ENCODE assay signal across 8 mouse cellular contexts in the genomic region with DNA sequence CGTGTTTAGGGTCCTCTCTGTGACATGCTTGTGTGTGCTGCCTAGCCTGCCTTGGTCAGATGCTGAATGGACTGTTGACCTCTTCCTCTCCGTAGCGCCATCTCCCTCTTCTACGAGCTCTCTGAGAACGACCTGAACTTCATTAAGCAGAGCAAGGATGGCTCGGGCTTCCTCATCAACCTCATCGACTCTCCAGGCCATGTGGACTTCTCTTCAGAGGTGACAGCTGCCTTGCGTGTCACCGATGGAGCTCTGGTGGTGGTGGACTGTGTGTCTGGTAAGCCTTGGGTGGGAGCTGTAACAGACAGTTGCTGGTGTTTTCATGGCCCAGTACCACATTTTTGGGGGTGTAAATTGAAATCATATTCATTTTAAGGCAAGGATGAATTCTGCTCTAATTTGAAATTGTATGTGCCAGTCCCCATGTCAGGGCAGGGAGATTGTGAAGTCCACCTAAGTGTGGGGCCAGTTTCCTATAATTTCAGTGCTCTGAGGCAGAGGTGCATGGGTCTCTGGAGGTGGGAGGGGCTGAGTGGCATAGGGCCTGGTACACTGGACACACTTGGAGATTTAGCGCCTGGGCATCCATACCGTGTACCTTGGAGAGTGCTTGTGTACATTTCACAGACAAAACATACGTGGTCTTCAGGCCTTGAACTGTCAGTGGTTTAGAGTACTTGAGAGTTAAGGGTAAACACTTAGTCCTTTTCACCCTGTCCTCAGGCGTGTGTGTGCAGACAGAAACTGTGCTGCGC. TPM values are rescaled to one million over a fixed set of nuclear protein-coding genes. Genes with fewer than 3 reads are reported as not detected.
A peak's percentile ranks its signal among the peaks of the same experiment; 100 is the strongest.
DNase-seq lines count a peak whose midpoint lies in the region; ATAC-seq and TF ChIP-seq lines count a peak whose summit lies in the region.

No protein-coding gene starts in this region.

- peak overlapping the region; percentile 69; the same call in 1 of the 2 replicates for H3K27ac ChIP-seq in ES-E14 (ENCODE audit: insufficient read depth, low read depth, low read length, poor library complexity, severe bottlenecking)
- peak overlapping the region; percentile 92; the same call in 1 of the 2 replicates for H3K27ac ChIP-seq in heart, embryonic 12.5 days (ENCODE audit: poor library complexity, severe bottlenecking)
- peak overlapping the region; percentile 82 for H3K27ac ChIP-seq in liver, embryonic 14.5 days

- H3K36me3 ChIP-seq in ES-E14 (ENCODE audit: control insufficient read depth, insufficient read depth, low read length, poor library complexity, severe bottlenecking), result peaks cover 54% of the 10 kb centered on the region
- H3K36me3 ChIP-seq in heart, embryonic 12.5 days, result peaks cover 53% of the 10 kb centered on the region
- H3K36me3 ChIP-seq in liver, embryonic 14.5 days (replicated peaks; ENCODE audit: control insufficient read depth, insufficient read depth, low read depth), result peaks cover 52% of the 10 kb centered on the region

- H3K4me1 ChIP-seq in ES-E14 (ENCODE audit: control insufficient read depth in 2 of 2, insufficient read depth in 2 of 2, low read length in 2 of 2, poor library complexity in 1 of 2), result peaks cover 0 to 10% of the 10 kb centered on the region in 2 experiments; a peak in 2 of 4 replicates
- peaks cover 64% of the 10 kb centered on the region for H3K4me1 ChIP-seq in heart, embryonic 12.5 days (replicated peaks)
- H3K4me1 ChIP-seq in liver, embryonic 14.5 days (replicated peaks; ENCODE audit: control insufficient read depth in 2 of 2, insufficient read depth in 2 of 2, low read length in 1 of 2), result peaks cover 5 to 19% of the 10 kb centered on the region in 2 experiments

- 0 out of 2 replicates have a peak, but pooled peaks have one; percentile 6 for TF ChIP-seq CTCF in liver, embryonic 14.5 days (IDR thresholded peaks at IDR 0.05; ENCODE audit: low read depth)

- peak overlapping the region; percentile 99 for H3K4me2 ChIP-seq in heart, embryonic 12.5 days
- H3K4me2 ChIP-seq in liver, embryonic 14.5 days (ENCODE audit: low read depth), result peak overlapping the region; percentile 89

- TF ChIP-seq EP300 in liver, embryonic 14.5 days (IDR thresholded peaks at IDR 0.05; ENCODE audit: low read depth), result no peak

- 60% methylated on average over 14 of the region's 14 CpGs for WGBS in heart, embryonic 12.5 days
- WGBS in liver, embryonic 14.5 days (ENCODE audit: insufficient replicate concordance), result 49% methylated on average over 14 of the region's 14 CpGs

- H3K9me3 ChIP-seq in ES-E14 (ENCODE audit: control insufficient read depth, insufficient read depth, low read depth, low read length), result no peaks in the 10 kb centered on the region
- H3K9me3 ChIP-seq in heart, embryonic 12.5 days (replicated peaks), result no peaks in the 10 kb centered on the region
- H3K9me3 ChIP-seq in liver, embryonic 14.5 days (ENCODE audit: control insufficient read depth, low read length), result no peaks in the 10 kb centered on the region

- in situ Hi-C loops in ES-E14 (cut with MboI; ENCODE audit: low sequenced_read_pairs in 2 of 2, unreplicated experiment in 2 of 2), result no loop called here

- H3K9ac ChIP-seq in ES-E14 (ENCODE audit: insufficient read depth, low read depth, low read length, poor library complexity, severe bottlenecking), result peak overlapping the region; percentile 99
- H3K9ac ChIP-seq in heart, embryonic 12.5 days, result peak overlapping the region; percentile 100
- peak overlapping the region; percentile 98 for H3K9ac ChIP-seq in liver, embryonic 14.5 days (replicated peaks)

- no peaks in the 10 kb centered on the region for H3K27me3 ChIP-seq in heart, embryonic 12.5 days (replicated peaks)
- H3K27me3 ChIP-seq in liver, embryonic 14.5 days (ENCODE audit: control insufficient read depth, insufficient read depth, low read length), result no peaks in the 10 kb centered on the region

- ATAC-seq in heart, embryonic 12.5 days (ENCODE audit: insufficient number of reproducible peaks, low FRiP score), result no peak
- no peak for ATAC-seq in liver, embryonic 14.5 days (ENCODE audit: insufficient read depth)

- H3K4me3 ChIP-seq in ES-E14 (ENCODE audit: insufficient read depth in 1 of 2, low read depth in 1 of 2, low read length in 2 of 2, poor library complexity in 1 of 2, severe bottlenecking in 1 of 2), result peak overlapping the region; percentile 93 to 97
- peak overlapping the region; percentile 87 for H3K4me3 ChIP-seq in heart, embryonic 12.5 days
- peak overlapping the region; percentile 94 to 95 for H3K4me3 ChIP-seq in liver, embryonic 14.5 days (ENCODE audit: insufficient read depth in 1 of 2, low read depth in 2 of 2, low read length in 2 of 2)

- intact Hi-C loops in heart, postnatal 25 days (cut with DNase I), result loop anchor here (5.0 kb wide), 1 partner anchor 161 kb away; no protein-coding TSS in a partner anchor

- peak; percentile 97 for DNase-seq in heart, adult 11 months
- no peak for DNase-seq in heart, postnatal 25 days (ENCODE audit: low spot score)
- DNase-seq in ES-E14 (ENCODE audit: low read depth, low spot score) (no peak), adipocyte (ENCODE audit: low spot score) (no peak)
- DNase-seq in liver, embryonic 14.5 days (ENCODE audit: low read depth in 3 of 3, low spot score in 3 of 3), result no peak
- no peak for DNase-seq in adrenal gland, adult 8-10 months
- DNase-seq in frontal cortex, postnatal 36 days (ENCODE audit: low spot score in 2 of 2), result no peak

TF ChIP-seq in ES-E14, 5 proteins besides CTCF, POLR2A, EP300 and RAD21:
- TF ChIP-seq CHD2 (IDR thresholded peaks at IDR 0.05; ENCODE audit: low read depth, low read length), result no peak
- no peak for TF ChIP-seq HCFC1 (IDR thresholded peaks at IDR 0.05; ENCODE audit: borderline replicate concordance, insufficient read depth, low read length)
- no peak for TF ChIP-seq MAFK (IDR thresholded peaks at IDR 0.05; ENCODE audit: insufficient read depth, low read depth, low read length)
- no peak for TF ChIP-seq ZC3H11A (IDR thresholded peaks at IDR 0.05; ENCODE audit: borderline replicate concordance, low read depth, low read length)
- no peak for TF ChIP-seq ZNF384 (IDR thresholded peaks at IDR 0.05; ENCODE audit: low read depth, low read length)
TF ChIP-seq in ES-E14: peak in this region for 0.

RNA-seq across cellular contexts. Expression of a gene that starts 1.7 kb away (rescaled TPM):
- 1,000 to 10,000 TPM in 1 of 2 experiments, 100 to 1,000 TPM in 1; 925 to 1,035 TPM for total RNA-seq in heart, postnatal 25 days (2021)
- total RNA-seq in ES-E14 (2012; rRNA removed), result 2,093 and 2,486 TPM in 2 replicates
- polyA plus RNA-seq in heart, embryonic 12.5 days (2016; fragmentation: Nextera tagmentation; extraction: Ambion mirVana), result 408 and 433 TPM in 2 replicates
- polyA plus RNA-seq in liver, embryonic 14.5 days (2012; rRNA removed), result 476 and 570 TPM in 2 replicates
- 233 and 270 TPM in 2 replicates for polyA plus RNA-seq in liver, embryonic 14.5 days (2014; fragmentation: Nextera tagmentation; extraction: Ambion mirVana)
- total RNA-seq in adrenal gland, adult 8-10 months (2022), result 1,000 to 10,000 TPM; 1,447 to 1,655 (median 1,598) TPM

RNA-seq across cellular contexts. Expression of a gene that starts 4.7 kb away (rescaled TPM):
- 10 to 100 TPM; 26.4 to 28.7 TPM for total RNA-seq in heart, postnatal 25 days (2021)
- 65.1 and 66.4 TPM in 2 replicates for total RNA-seq in ES-E14 (2012; rRNA removed)
- polyA plus RNA-seq in heart, embryonic 12.5 days (2016; fragmentation: Nextera tagmentation; extraction: Ambion mirVana), result 62.8 and 69.0 TPM in 2 replicates
- polyA plus RNA-seq in liver, embryonic 14.5 days (2012; rRNA removed), result 16.6 and 17.6 TPM in 2 replicates
- polyA plus RNA-seq in liver, embryonic 14.5 days (2014; fragmentation: Nextera tagmentation; extraction: Ambion mirVana), result 13.0 and 16.5 TPM in 2 replicates
- 10 to 100 TPM; 67.7 to 88.0 (median 81.8) TPM for total RNA-seq in adrenal gland, adult 8-10 months (2022)

RNA-seq across cellular contexts. Expression of a gene that starts 5.5 kb away (rescaled TPM):
- not detected for total RNA-seq in heart, postnatal 25 days (2021)
- 0.54 and 0.79 TPM in 2 replicates for total RNA-seq in ES-E14 (2012; rRNA removed)
- polyA plus RNA-seq in heart, embryonic 12.5 days (2016; fragmentation: Nextera tagmentation; extraction: Ambion mirVana), result 0.18 TPM in 1 of 2 replicates, not detected in the other
- not detected in 2 replicates for polyA plus RNA-seq in liver, embryonic 14.5 days (2012; rRNA removed)
- polyA plus RNA-seq in liver, embryonic 14.5 days (2014; fragmentation: Nextera tagmentation; extraction: Ambion mirVana), result not detected in 2 replicates
- not detected for total RNA-seq in adrenal gland, adult 8-10 months (2022)

RNA-seq across cellular contexts. Expression of a gene that starts 10.4 kb away (rescaled TPM):
- 10 to 100 TPM; 15.6 to 17.4 TPM for total RNA-seq in heart, postnatal 25 days (2021)
- 37.8 and 50.7 TPM in 2 replicates for total RNA-seq in ES-E14 (2012; rRNA removed)
- 36.0 and 36.1 TPM in 2 replicates for polyA plus RNA-seq in heart, embryonic 12.5 days (2016; fragmentation: Nextera tagmentation; extraction: Ambion mirVana)
- 11.2 and 13.2 TPM in 2 replicates for polyA plus RNA-seq in liver, embryonic 14.5 days (2012; rRNA removed)
- polyA plus RNA-seq in liver, embryonic 14.5 days (2014; fragmentation: Nextera tagmentation; extraction: Ambion mirVana), result 14.9 and 19.0 TPM in 2 replicates
- total RNA-seq in adrenal gland, adult 8-10 months (2022), result 10 to 100 TPM; 22.8 to 32.5 (median 30.1) TPM

RNA-seq across cellular contexts. Expression of a gene that starts 23.7 kb away (rescaled TPM):
- total RNA-seq in heart, postnatal 25 days (2021), result 10 to 100 TPM in 1 of 2 experiments, 1 to 10 TPM in 1; 6.9 to 13.4 TPM
- not detected in 2 replicates for total RNA-seq in ES-E14 (2012; rRNA removed)
- 3.9 and 4.9 TPM in 2 replicates for polyA plus RNA-seq in heart, embryonic 12.5 days (2016; fragmentation: Nextera tagmentation; extraction: Ambion mirVana)
- not detected in 2 replicates for polyA plus RNA-seq in liver, embryonic 14.5 days (2012; rRNA removed)
- polyA plus RNA-seq in liver, embryonic 14.5 days (2014; fragmentation: Nextera tagmentation; extraction: Ambion mirVana), result not detected in 2 replicates
- total RNA-seq in adrenal gland, adult 8-10 months (2022), result not detected
